Mouse (Mus musculus) cerebellum, adult 11 months (tissue): Measurements from ENCODE around the gene Sys1.

Source experiments
- DNase-seq: peaks from one replicate; pipeline ENCODE4 v3.0.0; 2022

Sys1 gene

DNA sequence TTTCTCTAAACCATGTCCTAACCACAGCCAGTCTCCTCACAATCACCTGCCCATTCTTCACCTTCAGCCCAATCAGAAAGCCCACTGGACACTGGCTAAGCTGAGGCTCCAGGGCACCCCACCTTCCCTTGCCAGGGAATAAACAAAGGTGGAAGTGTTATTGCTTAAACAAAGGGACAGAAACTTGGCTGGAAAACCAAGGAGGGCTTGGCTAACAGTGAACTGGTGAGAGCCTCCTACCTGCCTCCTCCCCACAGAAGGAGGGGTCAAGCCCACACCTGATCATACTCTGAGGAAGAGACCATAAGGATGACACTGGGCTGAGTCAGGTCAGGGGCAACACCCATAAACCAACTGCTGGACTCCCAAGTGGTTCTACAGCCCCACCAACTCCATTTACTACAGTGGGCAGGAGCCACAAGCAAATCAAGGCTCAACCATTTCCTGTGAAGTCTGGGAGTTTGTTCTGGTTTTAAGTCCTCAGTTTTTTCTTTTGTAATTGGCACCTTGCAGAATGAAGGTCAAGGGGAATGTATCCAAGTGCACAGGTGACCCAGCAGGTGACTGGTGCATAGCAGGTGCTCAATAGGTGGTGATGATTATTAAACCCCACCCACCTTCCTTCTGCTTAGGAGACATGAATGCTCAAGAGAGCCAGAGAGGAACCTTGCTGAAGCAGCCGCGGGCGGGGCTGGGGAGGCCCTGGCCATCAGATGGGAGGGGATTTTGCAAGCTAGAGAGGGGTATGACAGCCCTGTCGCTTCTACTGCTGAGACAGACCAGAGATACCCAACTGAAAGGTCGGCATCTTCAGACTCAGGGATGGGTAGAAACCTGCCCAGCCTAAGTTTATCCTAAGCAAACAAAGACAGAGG, 21.3 kb upstream of the Sys1 start:
- no peak for DNase-seq

DNA sequence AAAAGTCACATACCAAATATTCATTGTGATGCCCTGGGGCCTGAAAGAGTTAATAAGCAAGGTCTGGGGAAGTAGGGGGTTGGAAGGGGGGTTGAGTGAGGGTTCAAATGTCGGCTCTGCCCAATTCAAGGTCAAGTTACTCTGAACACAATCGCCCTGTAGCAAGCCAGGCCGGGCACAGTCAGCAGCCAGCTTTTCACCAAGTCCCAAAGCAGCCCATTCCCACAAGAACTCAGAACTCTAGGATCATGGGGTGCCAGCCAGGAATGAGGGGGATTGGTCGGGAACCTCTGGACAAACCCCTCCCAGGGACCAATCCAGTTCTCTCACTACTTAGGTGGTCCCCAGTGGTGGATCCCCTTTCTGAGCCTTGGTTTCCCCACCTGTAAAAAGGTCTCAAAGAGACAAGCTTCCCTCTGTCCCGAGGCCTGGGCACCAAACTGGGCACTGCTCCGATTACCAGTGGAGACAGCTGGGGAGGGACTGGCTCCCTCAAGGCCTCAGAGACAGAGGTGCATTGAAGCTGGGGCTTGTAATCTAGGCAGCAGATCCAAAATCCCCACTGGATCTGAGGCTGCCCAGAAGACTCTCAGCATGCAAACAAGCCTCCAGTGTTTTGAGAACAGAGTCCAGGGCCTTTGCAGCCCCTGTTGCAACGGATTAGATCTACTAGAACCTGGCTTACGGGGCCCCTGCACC, 20.4 kb upstream of the Sys1 start:
- DNase-seq: no peak

DNA sequence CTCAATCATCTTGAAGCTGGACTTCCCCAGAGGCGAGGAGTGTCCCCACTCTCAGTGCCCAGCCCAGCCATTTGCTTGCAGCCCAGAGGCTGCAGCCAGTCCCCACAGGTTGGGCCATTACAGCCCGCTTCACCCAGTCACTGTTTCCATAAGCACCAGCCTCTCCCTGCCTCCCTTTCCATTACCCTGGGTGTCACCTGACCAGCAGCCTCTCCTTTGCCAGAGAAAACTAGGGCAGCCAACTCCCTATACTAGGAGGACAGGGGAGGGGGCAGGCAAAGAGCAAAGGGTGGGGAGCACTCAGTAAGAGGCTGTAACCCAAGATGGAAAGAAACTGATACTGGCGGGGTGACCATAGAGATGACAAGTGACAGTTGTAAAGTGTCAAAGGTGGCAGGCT, 19.8 kb upstream of the Sys1 start:
- no peak for DNase-seq

DNA sequence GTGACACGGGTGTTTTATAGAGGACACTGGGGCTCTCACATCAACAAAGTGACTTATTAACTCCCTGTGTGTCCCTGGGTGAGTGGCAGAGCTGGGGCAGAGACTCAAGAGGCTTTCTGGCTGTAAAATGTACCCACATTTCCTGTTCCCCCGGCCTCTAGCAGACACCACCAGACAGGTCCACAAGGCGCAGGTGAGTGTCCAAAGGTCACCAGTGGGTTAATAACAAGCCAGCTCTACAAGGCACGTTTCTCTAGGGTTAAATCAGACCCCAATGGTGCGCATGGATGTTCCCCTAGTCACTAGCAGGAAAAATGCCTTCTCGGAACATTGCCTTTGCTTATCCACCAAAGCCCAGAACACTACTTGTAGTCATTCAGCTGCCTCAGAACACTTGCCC, 19.1 kb upstream of the Sys1 start:
- no peak for DNase-seq

DNA sequence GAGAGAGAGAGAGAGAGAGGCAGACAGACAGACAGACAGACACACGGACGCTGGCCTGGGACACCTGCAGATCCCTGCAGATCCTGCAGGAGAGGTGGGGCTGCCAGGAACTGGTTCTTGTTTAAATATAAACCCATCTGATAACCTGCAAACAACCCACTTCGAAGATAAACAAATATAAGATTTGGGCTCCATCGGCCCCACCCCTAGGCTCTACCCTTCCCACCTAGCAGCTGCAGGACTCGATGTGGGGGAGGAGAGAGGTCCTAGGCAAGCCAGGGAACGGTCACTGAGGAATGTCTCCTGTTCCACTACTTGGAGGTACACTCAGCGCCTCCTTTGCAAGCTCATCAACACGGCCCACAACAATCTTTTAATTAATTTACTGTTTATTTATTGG, 18.5 kb upstream of the Sys1 start:
- no peak for DNase-seq

DNA sequence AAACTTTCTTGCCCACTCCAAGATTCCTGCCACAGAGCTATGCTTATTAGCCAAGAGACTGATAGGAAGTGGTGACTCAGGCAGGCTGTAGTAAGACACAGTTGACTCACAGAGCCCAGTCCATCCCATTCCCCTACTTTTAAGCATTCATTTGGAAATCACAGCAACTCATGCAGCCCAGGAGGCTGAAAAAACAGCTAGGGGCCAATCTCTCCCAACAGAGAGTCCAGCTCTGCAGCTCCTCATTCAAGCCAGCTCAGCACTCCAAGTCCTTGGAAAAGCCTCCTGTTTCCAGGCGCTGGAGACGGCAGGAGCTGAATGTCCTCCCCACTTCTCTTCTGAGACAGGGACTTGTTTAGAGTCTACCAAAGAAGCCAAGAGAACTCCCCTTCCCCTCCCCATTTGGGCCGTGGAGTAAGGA, 17.8 kb upstream of the Sys1 start:
- DNase-seq: no peak

DNA sequence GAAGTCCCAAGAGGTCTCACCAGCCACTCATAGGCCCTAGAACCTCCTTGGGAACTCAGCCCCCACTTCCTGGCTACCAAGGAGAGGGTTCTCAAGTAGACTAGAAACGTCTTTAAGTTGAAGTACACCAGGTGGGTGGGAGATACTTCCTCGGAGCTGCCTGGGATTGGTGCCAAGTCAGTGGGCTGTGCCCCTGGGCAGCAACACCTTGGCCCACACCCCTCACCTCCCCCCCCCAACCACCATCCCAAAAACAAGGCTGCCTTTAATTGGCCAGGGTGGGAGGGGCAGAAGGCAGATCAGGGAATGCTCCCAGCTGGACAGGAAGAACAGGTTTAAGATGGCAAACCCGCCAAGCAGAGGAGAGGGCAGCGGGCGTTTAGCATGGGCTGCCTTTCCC, 16.4 kb upstream of the Sys1 start:
- no peak for DNase-seq

DNA sequence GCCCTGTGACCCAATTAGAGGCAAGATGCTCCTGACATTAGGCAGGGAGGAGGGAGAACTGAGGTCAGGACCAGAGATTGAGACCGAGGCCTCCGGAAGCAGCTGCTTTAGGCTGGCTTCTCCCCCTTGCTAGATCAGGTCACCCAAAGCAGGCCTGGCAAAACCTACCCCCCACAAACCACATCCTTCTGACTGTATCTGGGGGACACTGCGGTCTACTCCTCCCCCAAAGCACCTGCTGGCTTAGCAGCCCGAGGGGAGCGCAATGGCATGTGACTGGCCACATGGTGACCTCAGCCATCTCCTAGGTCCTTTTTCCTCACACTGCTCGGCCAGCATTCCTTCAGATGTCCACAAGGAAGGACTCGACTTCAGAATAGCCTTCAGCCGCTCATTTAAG, 15.6 kb upstream of the Sys1 start:
- DNase-seq: no peak

DNA sequence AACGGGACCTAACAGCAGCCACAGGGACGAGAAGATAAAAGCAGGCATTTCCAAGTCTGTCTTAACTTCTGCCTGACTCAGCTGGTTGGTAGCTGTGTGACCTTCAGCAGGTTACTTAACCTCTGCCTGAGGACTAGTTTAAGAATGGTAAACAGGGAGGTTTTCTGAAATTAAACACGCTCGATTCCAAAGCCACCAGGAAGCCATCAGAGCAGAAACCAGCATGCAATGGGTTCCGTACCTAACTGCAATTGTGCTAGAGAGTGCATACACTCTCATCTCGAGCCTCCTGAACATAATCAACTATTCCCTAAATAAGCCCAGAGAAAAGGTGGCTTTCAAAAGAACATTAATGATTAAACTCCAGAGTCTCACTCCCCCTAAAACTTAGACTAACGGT, 15.0 kb upstream of the Sys1 start:
- no peak for DNase-seq

DNA sequence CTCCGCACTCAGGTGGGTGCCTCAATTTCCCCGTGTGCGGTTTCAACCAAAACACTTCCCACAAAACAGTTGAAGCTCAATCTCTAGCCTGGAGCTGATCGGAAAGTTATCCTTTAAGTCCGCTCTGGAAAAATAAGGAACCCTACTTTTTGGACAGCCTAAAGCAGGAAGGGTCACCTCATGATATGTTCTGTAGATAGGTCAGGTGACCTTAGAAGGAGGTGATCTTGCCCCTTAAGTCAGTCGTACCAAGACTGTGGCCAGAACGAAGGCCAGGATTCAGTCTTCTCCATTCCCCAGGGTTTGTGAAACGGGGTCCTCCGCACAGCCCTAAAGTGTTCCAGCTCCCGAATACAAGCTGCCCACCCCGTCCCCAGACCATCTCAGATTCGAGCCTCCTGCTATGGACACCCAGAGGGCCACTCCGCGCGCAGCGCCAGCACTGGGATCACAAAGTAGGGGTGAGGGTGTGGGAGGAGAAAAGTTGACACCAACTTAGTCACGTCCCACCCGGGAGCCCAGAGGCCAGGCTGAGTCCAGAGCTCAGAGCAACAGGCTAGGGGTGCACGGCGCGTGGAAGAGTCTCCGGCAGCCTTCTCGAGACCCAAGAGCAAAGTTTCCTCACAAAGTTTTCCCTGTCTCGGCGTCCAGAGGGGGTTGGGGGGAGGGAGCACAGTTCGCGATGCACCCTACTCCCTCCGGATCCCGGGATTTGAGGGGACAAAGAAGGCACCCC, 14.3 kb upstream of the Sys1 start:
- DNase-seq: no peak

DNA sequence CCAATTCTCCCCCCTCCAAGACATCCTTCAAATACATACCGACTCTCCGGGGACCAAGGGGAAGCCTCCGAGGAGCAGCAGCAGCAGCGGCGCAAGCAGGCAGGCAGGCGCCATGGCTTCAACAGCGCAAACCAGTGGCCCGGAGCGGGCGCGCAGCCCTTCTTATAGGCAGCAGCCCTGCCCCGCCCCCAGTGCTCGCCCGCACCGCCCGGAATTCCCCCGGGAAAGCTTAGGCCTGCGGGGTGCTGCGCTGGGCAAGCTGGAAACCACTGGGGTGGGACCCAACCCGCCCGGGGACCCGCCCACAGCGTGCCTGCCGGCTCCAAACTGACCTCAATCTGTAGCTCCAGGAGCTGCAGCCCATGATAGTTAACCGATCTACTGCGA, 13.7 kb upstream of the Sys1 start:
- no peak for DNase-seq

DNA sequence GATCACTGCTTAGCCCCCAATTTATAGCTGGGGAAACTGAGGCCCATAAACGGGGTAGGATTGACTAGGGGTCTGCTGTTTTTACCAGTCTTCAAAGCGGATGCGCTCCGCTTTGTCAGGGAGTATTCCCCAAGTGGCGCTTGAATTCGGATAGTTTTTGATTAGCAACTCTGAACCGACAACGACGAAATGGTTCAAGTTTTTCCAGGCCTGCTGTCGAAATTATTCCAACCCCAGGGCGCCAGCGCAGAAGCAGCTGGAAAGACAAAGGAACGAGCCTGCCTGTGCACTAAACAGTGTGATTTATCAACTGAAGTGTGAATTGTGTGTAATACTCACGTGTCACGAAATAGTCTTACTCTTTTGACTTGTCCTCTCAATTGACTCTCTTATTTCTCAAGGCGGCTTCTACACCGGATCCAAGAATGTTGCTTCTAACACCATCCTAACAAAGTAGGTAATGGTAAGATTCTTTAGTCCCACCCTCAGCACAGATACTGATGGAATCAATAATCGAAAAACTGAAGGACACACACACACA, 13.2 kb upstream of the Sys1 start, which contains the start of gene Sdc4:
Gene Sdc4, minus strand, starts transcription at position 428 of the 541 bp plus-strand sequence.
- DNase-seq: no peak

DNA sequence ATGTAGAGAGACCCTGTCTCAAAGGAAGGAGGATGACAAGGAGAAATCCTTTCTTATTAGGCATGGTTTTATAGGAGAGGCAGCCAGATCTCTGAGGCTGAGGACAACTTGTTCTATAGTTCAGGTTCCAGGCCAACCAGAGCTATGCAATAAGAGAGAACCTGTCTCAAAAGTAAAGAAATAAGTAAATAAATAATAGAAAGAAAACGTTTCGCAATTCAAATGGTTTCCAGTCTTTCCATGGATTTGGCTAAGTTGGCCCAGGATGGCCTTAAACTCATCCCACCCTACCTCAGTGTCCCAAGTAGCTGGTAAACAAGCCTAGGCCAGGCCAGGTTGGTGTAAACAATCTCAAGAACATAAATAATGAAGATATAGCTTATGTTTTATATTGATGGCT, 12.1 kb upstream of the Sys1 start:
- no peak for DNase-seq

DNA sequence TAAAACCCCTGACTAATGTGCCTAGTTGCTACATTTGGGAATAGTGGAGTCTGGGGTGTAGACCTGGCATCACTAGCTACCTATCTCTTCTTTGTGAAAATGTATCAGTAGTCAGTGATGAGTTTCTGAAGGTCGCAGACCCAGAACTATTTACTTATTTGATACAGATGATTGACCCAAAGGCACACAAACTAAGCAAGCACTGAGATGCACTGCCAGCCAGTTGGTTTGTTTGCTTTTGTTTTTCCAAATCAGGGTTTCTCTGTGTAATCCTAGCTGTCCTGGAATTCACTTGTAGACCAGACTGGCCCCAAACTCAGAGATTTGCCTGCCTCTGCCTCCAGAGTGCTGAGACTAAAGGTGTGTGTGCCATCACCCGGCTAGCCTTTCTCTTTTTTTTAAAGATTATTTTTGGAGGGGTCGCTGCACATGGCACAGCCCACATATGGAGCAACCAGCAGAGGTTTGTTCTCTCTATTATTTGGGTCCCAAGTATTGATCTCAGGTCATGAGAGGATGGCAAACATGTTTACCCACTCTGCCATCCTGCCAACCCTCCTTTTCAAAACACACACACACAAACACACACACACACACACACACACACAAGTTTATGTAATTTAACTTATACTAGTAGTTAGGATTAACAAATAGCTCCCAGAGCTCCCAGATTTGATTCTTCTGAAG, 11.2 kb upstream of the Sys1 start:
- DNase-seq: no peak

DNA sequence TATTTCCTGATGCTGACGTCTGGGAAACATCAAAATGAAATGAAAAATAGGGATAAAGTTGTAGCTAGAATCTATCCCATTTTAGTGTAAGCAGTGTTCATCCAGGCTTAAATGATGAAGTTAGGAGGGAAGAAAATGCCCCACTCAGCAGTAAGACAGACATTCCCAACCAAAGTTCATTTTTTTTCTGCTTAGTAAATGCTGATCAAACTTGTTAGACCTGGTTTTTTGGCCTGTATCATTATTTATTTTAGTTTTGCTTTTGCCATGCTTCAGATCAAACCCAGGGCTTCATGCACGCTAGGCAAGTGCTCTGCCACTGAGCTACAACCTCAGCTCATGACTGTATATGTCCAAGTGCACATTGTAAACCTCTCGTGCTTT, 10.7 kb upstream of the Sys1 start:
- no peak for DNase-seq

DNA sequence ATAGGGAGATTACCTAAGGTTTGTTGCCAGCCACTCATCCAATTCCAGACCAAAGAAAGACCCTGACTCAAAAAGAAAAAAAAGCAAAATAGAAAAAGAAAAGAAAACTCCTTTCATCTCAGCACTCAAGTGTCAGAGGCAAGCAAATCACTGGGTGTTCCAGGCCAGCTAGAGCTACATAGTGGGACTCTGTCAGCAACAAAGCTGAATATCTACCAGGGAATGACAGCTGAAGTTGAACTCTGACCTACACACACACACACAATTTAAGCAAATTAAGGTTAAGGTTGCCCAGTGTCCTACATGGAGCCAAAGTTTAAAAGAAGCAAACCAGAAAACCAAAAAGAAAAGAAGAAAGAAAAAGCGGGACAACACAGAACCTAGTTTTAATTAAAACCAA, 8.6 kb upstream of the Sys1 start:
- no peak for DNase-seq

DNA sequence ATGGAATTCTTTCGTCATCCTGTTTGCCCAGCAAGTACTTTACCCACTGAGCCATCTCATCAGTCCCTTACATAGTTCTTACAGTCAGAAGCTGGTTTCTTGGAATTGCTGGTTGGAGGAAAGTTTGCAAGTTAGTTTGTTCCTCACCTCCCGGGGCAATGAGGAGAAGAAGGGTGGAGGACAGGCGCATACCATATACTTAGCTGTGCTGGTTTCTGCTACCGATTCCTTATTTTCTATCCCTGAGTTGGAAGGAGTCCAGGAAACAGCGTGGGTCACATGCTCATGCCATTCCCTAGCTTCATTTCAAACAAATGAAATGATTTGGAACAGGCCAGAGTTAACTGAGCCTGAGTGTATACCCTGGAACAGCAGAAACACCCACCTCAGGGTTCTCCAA, 7.8 kb upstream of the Sys1 start:
- DNase-seq: no peak

DNA sequence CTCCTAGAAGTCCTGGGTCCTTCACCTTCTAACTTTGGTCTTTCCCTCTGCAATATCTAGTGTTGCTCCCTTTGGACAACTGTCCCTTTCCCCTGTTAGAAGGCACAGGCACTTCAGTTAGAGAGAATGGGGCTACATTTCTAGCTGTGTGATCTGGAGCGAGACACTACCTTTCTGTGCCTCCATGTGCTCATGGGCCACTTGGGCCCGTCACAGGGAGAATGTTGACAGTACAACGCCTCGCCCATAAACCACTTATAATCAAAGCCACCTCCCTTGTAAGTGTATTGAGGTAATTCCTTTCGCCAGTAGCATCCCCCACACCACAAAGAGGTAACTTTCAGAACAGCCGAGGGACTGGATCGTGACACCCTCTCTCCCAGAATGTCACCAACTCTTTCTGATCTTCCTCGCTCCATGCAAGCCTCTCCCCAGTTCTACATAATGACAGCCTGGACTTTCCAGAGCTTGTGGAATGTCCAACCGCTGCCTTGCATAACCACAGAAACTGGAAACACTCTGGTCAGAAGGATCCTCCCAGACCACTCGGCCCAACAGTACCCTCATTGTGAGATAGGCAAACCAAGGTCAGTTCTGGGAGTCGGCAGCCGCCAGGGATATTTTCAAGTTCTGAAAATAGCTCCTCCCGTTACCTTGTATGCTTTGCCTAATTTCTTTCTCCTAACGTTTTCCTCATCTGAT, 7.3 kb upstream of the Sys1 start:
- no peak for DNase-seq

DNA sequence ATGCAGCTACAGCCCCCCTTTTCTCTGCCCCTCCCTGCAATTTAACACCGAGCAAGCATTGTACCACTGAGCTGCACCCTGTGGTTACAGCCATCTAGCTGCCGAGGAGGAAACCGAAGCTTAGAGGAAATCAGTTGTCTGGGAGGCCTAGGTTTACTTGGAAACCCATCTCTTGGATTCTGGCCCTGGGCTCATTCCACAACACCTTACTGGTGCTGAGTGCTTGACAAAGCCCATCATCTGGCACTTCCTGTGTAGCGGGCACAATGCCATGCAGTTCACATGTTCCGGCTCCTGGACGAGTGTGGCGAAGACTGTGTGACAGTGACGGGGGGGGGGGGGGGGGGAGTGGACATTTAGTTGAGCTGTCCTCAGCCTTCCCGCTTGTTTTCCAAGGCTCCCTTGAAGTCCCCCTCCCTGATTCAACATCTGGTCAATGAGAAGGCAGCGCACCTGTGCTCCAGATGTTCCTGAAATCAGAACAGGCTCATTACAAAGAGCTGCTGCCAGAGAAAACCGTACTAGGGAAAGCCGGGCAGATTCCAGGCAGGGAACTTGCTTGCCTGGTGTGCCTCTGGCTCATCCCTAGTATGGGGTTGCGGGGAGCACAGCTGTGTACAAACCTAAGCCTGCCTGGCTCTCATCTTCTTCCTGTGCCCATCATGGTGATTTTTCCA, 4.6 kb upstream of the Sys1 start:
- DNase-seq: no peak

DNA sequence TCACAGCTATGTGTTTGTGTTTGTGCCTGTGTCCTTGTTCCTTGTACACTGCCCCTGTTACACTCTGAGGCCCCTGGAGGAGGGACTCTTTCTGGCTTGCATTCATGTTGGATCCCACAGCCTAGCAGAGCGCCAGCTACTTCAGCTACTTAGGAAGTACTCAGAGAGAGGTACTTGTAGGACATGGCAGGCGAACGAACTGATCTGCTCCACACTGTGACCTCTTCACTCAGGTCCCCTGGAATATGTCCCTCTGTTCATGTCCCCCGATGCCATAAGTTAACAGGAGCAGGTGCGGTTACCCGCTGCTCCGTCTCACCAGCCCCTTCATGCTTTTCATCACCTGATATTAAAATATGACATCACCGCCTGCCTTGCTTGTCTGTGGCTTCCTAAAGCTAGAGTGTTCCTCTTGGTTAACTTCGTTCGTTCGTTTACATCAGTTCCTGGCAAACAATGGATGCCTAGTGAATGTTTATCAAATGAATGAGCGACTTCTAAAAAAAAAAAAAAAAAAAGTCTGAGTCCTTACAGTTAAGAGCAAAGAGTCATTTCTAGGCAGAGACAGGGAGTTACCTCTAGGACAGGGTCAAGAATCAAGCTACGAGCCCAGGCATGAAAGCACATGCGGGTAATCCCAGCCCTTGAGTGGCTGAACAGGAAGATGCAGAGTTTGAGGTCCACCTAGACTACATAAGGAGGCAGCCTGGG, 3.6 kb upstream of the Sys1 start:
- DNase-seq: no peak

DNA sequence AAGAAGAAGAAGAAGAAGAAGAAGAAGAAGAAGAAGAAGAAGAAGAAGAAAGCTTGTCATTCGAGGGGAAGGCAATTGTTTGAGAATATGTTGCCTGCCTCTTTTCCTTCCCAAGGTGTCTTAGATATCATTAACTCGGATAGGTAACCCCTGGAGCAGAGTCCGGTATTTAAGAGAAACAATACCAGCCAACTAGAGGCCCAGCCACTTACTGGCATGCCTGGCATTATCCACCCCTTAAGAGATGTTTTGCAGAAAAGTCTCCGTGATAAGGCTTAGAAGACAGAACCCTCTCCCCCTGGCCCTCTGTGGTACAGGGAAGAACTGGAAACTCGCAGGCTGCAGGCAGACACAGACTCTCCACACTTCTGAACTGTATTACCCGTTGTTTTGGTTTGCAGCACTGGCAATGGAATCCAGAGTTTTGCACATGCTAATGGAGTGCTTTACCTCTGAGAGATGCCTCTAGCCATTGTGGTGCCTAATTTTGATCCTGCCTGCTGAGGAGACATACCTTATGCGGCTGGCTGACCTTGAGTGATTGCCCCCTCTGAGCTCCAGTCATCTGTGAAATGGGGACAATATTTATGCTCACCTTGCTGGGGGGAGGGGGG, 2.8 kb upstream of the Sys1 start:
- DNase-seq: no peak
